Mouse (Mus musculus) hindbrain, embryonic 16.5 days (tissue): ENCODE measurements around the gene Thegl. TPM values are rescaled to one million over a fixed set of nuclear protein-coding genes. Genes with fewer than 3 reads are reported as not detected.

Source experiments
- ATAC-seq: fragments of 200-750 bp; cut with Nextera tagmentation; 2 replicates; pipeline ENCODE4 v1.8.0; 2017; ENCODE audit warnings: moderate TSS enrichment, moderate library complexity
- H3K27ac ChIP-seq: fragments of 300-500 bp; sonication (generic); 2 replicates; pipeline ENCODE4 v1.5.1; 2014; ENCODE audit warnings: low read depth, mild to moderate bottlenecking, control low read depth, low read length, moderate library complexity
- H3K27me3 ChIP-seq: fragments of 300-500 bp; sonication (generic); replicated peaks from 2 replicates; pipeline ENCODE4 v1.6.1; 2014; ENCODE audit warnings: low read length; ENCODE audit not compliant: control insufficient read depth, insufficient read depth
- H3K36me3 ChIP-seq: fragments of 300-500 bp; sonication (generic); 2 replicates; pipeline ENCODE4 v1.6.1; 2014; ENCODE audit warnings: mild to moderate bottlenecking, low read length, moderate library complexity, mixed read lengths; ENCODE audit not compliant: control insufficient read depth, insufficient read depth
- H3K4me1 ChIP-seq: fragments of 300-500 bp; sonication (generic); 2 replicates; pipeline ENCODE4 v1.6.1; 2014; ENCODE audit warnings: low read depth, low read length; ENCODE audit not compliant: control insufficient read depth, insufficient read depth
- H3K4me2 ChIP-seq: fragments of 300-500 bp; sonication (generic); 2 replicates; pipeline ENCODE4 v1.6.1; 2014; ENCODE audit warnings: mild to moderate bottlenecking, low read length, control low read depth, moderate library complexity
- H3K4me3 ChIP-seq: fragments of 300-500 bp; sonication (generic); 2 replicates; pipeline ENCODE4 v1.5.1; 2014; ENCODE audit warnings: mild to moderate bottlenecking, low read length, control low read depth, moderate library complexity
- H3K9ac ChIP-seq: fragments of 300-500 bp; sonication (generic); 2 replicates; pipeline ENCODE4 v1.6.1; 2014; ENCODE audit warnings: low read depth, mild to moderate bottlenecking, control low read depth, low read length, moderate library complexity
- H3K9me3 ChIP-seq: fragments of 300-500 bp; sonication (generic); 2 replicates; pipeline ENCODE4 v1.6.1; 2014; ENCODE audit warnings: mild to moderate bottlenecking, low read length, moderate library complexity; ENCODE audit not compliant: control insufficient read depth
- WGBS: fragments of 180-500 bp; shearing (Covaris S2); extraction: QIAGEN DNeasy Blood & Tissue Kit; methylation state at CpG from one replicate; pipeline ENCODE4 v1.1.7; 2014; 5-methylcytosine and 5-hydroxymethylcytosine counted together
- polyA plus RNA-seq: library from polyadenylated mRNA; unstranded; fragments of >200 nt; fragmentation: Nextera tagmentation; extraction: Ambion mirVana; gene quantifications from 2 replicates; pipeline ENCODE4 v1.2.1, GENCODE M21; 2015

The Thegl gene
- polyA plus RNA-seq, 1 experiment from 2014 or later: 0.73 TPM

- H3K4me2 ChIP-seq: no peak overlapping the region
- H3K27me3 ChIP-seq: no peaks in the 10 kb centered on the region
- H3K9me3 ChIP-seq: no peaks in the 10 kb centered on the region
- H3K4me1 ChIP-seq: peaks cover 2% of the 10 kb centered on the region; the same call in 1 of the 2 replicates
- H3K36me3 ChIP-seq: no peaks in the 10 kb centered on the region
- H3K4me3 ChIP-seq: no peak overlapping the region
- no peak overlapping the region for H3K9ac ChIP-seq
- ATAC-seq: no peak
- 85% methylated on average over 2 of the region's 2 CpGs for WGBS
- H3K27ac ChIP-seq: peak overlapping the region; percentile 34; the same call in 1 of the 2 replicates
These were observed 94.0 kb downstream of the Thegl start for GRCm38 (mm10) chr5:77109814-77110213.

Other genes starting within 250 kb of the Thegl start
- 14.0 and 16.9 TPM in 2 replicates for gene Aasdh, start 110.5 kb upstream of the Thegl start, polyA plus RNA-seq
- gene Paics, start 64.7 kb upstream of the Thegl start, polyA plus RNA-seq: 193 and 194 TPM in 2 replicates
- gene Ppat, start 64.4 kb upstream of the Thegl start, polyA plus RNA-seq: 12.2 TPM in 2 replicates
- gene Srp72, start 41.3 kb upstream of the Thegl start, polyA plus RNA-seq: 89.5 and 92.2 TPM in 2 replicates
- gene Arl9, start 12.0 kb upstream of the Thegl start, polyA plus RNA-seq: not detected in 2 replicates
- gene Hopx, start 99.1 kb downstream of the Thegl start, polyA plus RNA-seq: 4.9 and 6.7 TPM in 2 replicates
- 0.80 and 1.5 TPM in 2 replicates for gene Spink2, start 195.4 kb downstream of the Thegl start, polyA plus RNA-seq
- gene Rest, start 249.5 kb downstream of the Thegl start, polyA plus RNA-seq: 5.9 and 6.9 TPM in 2 replicates